Mouse (Mus musculus) CD8-positive naive resting alpha-beta T cell, adult 2 months (primary cell): ENCODE data around the gene Ireb2.
"Not testable (repeated sequence)": the region's sequence is repeated elsewhere in the genome, so short reads cannot be mapped to it uniquely, and the experiment has no call there.

Source experiments
- DNase-seq, 2 experiments: peaks; one replicate each; pipeline ENCODE4 v3.0.0; 2022; ENCODE audit warnings: low read depth in 2 of 2, low spot score in 2 of 2

Gene Ireb2

DNA sequence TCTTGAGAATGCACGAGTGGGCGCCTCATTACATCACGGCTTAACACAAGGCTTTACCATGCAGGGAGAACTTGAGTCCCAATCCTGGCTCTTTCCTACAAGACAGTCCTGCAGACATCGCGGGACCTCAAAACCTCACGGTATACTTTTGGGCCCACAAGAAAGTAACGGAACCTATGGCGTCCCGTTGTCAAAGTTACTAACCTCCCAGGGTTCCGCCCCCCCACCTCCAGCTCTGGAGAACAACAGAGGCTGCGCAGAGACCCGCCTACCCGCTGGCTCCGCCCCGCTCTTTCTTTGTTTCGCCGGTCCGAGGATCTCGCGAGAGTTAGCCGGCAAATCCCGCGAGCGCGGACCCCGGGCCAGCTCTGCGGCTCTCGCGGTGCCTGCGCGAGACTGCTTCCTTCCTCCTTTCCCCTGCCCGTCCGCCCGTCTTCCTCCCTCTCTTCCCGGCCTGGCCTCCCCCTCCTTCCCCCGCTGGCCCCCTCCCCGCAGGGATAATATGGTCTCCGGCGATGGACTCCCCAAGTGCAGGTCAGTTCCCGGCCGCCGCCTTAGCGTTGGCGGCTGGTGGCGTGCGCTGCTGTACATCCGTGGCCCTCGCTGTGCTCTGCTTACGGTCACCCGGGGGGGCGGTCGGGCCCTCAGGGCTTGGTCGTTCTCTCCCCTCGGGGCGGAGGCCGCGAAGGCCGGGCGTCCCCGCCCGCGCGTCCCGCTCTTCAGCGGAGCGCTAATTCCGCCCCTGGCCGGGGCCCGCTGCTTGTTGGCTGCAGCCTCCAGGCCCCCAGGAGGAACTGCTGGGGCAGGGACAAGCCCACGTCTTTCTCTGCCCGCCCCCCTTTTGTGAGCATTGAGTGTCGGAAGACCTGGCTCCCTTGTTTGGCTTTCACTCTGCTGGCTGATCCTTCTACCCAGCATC lies at the start of gene Ireb2:
TSS of gene Ireb2 (plus strand) at position 427 of the 919 bp plus-strand sequence.
- DNase-seq = peak; percentile 98 to 99

DNA sequence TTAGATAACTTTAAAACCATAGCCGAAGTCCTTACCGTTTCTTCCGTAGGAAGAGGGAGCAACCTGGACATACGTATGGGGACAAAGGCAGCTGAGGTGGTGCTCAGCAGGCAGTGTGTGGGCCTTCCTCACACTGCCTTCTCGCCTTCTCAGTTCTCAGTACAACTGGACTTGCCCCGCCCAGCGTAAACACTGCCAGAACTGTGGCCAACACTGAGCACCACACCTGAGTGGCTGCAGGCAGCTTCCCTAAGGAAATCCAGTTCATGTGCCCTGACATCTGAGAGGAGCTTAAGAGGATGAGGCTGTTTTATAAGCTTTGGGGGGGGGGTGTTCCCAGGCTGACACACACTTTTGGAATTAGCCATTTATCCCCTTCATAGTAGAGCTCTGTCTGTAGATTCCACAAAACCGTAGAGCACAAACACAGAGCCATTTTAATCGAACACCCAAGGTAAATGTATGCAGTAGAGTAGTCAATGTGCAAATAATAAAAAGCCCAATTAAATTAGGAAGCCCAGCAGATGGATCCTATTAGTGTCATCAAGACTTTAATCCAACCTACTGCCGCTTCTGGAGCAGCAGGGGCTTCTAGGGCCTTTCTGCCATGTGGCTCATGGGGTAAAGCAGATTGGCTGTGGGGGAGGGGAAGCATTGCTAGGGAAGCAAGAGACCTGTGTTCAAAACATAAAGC lies 46.9 kb upstream of the Ireb2 start:
- no peak for DNase-seq

DNA sequence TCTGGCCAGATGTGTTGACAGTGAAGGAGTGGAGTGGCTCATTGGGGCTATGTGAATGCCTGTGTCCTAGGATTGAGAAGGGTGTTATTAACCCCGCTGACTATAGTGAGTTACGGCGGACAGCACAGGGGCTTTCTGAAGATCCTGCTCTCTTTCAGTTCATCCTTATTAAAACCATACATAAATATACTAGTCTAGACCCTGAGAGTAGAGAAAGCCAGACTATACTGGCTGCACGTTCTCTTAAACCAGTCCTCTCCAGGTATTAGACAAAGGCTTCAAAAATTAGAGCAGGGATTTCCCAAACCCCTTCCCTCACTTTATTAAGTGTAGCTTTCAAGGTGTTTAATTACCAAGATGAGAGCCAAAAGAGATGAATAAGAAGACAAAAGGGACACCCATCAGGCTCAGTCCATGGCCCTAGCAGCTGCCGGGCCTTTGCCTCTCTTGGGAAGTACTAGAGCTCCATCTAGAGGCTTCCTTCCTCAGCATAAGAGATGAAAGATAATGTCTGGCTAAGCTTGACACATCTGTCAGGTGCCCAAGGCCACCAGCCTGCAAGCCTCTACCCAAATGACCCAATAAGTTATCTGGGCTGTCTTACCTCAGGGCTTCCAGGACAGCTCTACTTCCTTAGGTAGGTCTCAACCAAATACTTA lies 42.0 kb upstream of the Ireb2 start:
- DNase-seq = no peak

- no peak for DNase-seq
These were observed 33.8 kb upstream of the Ireb2 start for GRCm38 (mm10) chr9:54829760-54830159.

- DNase-seq = peak; percentile 10 to 14
These were observed 33.0 kb upstream of the Ireb2 start for GRCm38 (mm10) chr9:54830624-54831023.

GRCm38 (mm10) chr9:54833831-54834230 lies 29.8 kb upstream of the Ireb2 start:
- DNase-seq = no peak

GRCm38 (mm10) chr9:54835951-54836717 lies 27.5 kb upstream of the Ireb2 start:
- DNase-seq = not testable (repeated sequence)

DNA sequence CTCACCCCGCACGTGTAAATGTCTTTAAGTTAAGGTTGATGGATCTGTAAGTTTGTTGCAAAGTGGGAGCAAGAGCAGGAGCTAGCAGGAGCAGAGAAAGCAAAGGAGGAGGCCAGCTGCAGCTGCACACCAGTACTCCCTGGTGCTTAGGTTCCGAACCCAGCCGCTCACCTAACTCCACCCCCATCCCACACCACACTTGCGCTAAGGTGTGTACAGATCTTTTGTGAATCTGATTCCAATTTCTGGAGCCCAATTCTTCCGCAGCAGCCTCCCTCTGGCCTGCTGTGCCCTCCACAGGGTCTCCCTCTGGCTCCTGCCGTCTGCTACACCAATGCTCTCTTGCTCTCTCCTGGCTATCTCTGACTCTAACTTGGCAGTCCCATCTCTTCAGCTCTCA lies 25.8 kb upstream of the Ireb2 start:
- DNase-seq = no peak

- DNase-seq = no peak
These were observed 23.4 kb upstream of the Ireb2 start for GRCm38 (mm10) chr9:54840145-54840544.

GRCm38 (mm10) chr9:54842311-54842710 lies 21.3 kb upstream of the Ireb2 start:
- peak in 1 of 2 experiments; percentile 8 for DNase-seq

GRCm38 (mm10) chr9:54843887-54844286 lies 19.7 kb upstream of the Ireb2 start:
- peak; percentile 20 to 30 for DNase-seq

DNA sequence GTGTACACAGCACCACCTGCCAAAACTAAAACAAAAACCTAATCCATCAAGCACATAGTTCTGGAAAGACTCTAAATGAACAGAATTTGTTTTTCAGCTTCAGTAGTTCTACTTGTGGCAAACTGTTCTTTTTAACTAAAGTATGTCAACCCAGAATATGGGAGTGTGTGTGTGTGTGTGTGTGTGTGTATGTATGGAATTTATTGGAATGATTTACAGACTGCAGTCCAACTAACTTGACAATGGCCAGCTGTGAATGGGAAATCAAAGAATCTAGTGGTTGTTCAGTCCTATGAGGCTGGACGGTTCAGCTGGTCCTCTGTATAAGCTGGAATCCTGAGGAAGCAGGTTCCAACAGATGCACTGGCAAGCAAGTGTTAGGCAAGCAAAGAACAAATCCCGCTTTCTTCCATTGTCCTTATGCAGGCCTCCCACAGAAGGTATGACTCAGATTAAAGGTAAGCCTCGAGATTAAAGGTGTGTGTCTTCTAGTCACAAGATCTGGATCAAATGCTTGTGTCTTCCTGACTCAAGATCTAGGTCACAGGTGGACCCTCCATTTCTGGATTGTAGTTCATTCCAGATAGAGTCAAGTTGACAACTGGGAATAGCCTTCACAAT lies 18.9 kb upstream of the Ireb2 start:
- no peak for DNase-seq

GRCm38 (mm10) chr9:54848203-54848602 lies 15.4 kb upstream of the Ireb2 start:
- no peak for DNase-seq

DNA sequence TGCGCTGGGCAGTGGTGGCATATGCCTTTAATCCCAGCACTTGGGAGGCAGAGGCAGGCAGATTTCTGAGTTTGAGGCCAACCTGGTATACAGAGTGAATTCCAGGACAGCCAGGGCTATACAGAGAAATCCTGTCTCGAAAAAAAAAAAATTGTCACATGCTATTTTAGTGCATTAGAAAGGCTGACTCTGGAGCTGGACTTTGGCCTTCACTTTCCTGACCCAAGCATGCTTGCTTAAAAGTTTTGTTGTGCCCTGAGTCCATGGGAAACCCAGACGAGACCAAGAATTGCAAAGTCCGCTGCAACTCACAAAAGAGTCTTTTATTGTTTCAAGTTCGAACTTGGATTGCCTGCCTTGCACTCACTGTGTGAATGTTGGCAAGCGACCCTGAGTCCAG lies 10.6 kb upstream of the Ireb2 start:
- not testable (repeated sequence) for DNase-seq

GRCm38 (mm10) chr9:54853619-54854018 lies 10.0 kb upstream of the Ireb2 start:
- DNase-seq = no peak

DNA sequence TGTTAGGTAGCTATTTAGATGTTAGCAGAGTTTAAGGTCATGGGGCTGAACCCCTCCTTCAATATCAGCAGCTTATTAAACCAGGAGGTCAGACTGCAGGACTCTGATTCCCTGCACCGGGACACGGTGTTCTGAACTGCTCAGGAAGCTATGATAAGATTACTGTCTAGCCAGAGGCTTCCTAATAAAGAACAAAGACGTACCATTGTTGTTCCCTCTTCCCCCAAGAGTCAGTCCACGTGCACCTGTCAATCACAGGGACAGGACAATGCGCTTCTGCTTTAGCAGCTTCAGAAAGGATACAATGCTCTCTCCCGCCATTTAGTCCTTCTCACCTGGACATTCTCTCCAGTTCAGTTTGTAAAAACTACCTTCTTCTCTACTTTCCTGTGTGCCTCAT lies 8.0 kb upstream of the Ireb2 start:
- DNase-seq = no peak

DNA sequence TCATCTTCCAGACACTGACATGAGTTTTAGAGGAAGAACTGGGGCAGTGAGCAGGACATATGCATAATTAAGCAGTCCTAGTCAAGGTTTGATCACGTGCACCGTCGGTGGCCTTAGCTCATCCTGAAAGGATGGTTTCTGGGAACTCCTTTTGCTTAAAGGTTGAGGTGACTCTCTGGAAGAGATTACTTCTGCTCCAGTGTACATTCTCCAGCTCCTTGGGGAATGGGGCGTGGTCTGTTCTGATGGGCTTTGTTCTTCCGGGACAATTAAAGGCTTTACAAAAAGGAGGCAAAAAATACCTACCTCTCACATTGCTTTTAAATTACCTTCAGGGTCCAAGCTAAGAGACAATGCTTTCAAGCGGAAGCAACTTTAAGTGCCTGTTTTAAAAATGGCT lies 7.5 kb upstream of the Ireb2 start:
- DNase-seq = no peak

GRCm38 (mm10) chr9:54857474-54857873 lies 6.1 kb upstream of the Ireb2 start:
- no peak for DNase-seq

DNA sequence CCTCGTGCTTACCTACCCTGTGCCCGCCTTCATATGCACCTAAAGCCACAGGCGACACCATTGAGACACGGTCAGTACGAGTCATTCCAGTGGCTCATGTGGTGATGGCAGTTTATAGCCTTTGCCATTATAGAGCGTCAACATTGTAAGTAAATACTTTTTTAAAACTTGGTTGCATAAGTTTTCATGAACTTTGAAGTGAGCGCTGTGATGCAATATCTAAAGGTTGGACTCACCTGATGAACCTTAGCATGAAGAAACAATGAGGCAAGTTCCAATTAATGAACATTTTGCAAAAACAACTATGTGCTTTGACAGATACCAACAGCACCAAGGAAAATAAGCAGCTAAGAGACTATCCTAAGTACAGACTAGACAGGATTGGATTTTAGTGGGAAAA lies 3.1 kb upstream of the Ireb2 start:
- DNase-seq = no peak

DNA sequence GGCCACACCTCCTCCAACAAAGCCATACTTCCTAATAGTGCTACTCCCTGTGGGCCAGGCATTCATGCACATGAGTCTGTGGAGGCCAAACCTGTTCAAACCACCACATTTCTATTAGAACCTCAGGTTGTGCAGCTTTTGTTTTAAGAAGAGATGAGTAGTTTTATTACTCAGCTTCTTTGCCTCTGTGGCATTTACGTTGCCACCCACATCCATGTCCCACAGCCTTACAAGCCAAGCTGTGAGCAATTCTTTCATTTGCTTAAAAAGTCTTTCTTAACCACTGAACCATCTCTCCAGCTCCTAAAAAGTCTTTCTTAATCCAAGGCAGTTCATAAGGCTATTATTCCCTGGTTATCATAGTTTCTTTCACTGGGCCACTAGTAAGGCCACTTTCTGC lies 15.2 kb downstream of the Ireb2 start:
- DNase-seq = no peak

- DNase-seq = no peak
These were observed 28.5 kb downstream of the Ireb2 start for GRCm38 (mm10) chr9:54892111-54892510.
